Mouse (Mus musculus): ENCODE results near the gene Anapc2.

DNA sequence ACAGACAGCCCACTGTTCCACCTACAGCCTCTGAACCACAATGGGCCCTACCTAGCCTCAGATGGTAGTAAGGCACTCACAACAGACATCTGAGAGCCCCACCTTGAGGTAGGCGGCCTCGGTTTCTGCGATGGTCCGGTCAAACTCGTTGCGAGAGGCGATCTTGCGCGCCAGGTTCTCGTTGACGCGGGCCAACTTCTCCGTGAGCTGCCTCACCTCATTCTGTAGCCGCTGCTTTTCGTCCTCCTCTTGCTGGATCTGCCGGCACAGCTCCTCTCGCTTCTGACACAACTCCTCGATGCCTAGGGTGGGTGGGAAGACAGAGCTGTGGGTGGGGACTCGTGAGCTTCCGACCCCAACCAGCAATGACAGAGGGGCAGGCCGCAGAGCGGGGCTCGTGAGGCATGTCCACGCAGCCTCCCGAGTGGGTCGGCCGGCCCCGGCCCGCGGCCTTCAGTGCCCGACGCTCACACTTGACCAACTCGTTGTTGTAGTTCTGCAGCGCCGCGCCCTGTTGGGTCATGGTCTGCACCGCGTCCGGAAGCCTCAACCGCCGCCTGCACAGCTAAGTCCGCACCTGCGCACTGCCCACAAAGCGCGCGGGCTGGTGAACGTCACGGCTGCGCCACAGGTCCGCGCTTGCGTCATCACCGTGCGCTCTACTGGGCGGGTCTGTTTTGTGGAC, at the start of gene Anapc2, which contains the start of gene Ssna1:
- peak; percentile 61 for TF ChIP-seq EP300 (IDR thresholded peaks at IDR 0.05; ENCODE audit: insufficient read depth, low read depth, low read length)
- TF ChIP-seq POLR2A (IDR thresholded peaks at IDR 0.05; ENCODE audit: insufficient read depth, low read length) = peak; percentile 88
